Mouse (Mus musculus) G1E (cell line): ENCODE data around the gene BC049352.

ENCODE experiments used
- CTCF ChIP-seq: IDR thresholded peaks from 2 replicates; pipeline ENCODE4 v1.5.1; 2012; ENCODE audit warnings: low read depth, low read length, inconsistent platforms, mixed read lengths
- GATA1 ChIP-seq: IDR thresholded peaks from 2 replicates; pipeline ENCODE4 v1.6.1; 2012; ENCODE audit warnings: borderline replicate concordance, low read length, inconsistent platforms, mixed read lengths
- GATA2 ChIP-seq: IDR thresholded peaks from 2 replicates; pipeline ENCODE4 v1.6.1; 2012; ENCODE audit warnings: low read depth, low read length, inconsistent platforms, borderline replicate concordance
- POLR2AphosphoS5 ChIP-seq: IDR thresholded peaks from 2 replicates; pipeline ENCODE4 v1.6.1; 2012; ENCODE audit warnings: low read depth, low read length, inconsistent platforms; ENCODE audit not compliant: insufficient replicate concordance
- TAL1 ChIP-seq: conservative IDR thresholded peaks from 2 replicates; pipeline ENCODE4 v1.6.1; 2012; ENCODE audit warnings: low read depth, low read length, inconsistent platforms, mixed read lengths

- TF ChIP-seq GATA2 (no peak), CTCF (no peak), TAL1 (no peak), GATA1 (no peak), POLR2AphosphoS5 (no peak)
Observed at GRCm38 (mm10) chr9:45183266-45183665, 1.5 kb downstream of the BC049352 start.
